Mouse (Mus musculus) lung, embryonic 16.5 days (tissue): ENCODE data around the gene B4galt2. TPM values are rescaled to one million over a fixed set of nuclear protein-coding genes. Genes with fewer than 3 reads are reported as not detected.

Experiments used
- ATAC-seq: fragments of 200-750 bp; cut with Nextera tagmentation; 2 replicates; pipeline ENCODE4 v1.8.0; 2017; ENCODE audit warnings: low read depth, mild to moderate bottlenecking, moderate library complexity
- H3K27ac ChIP-seq: fragments of 300-500 bp; sonication (generic); 2 replicates; pipeline ENCODE4 v1.5.1; 2014; ENCODE audit warnings: mild to moderate bottlenecking, control low read depth, low read length
- H3K27me3 ChIP-seq: fragments of 300-500 bp; sonication (generic); 2 replicates; pipeline ENCODE4 v1.6.1; 2014; ENCODE audit warnings: low read depth, low read length, mixed read lengths; ENCODE audit not compliant: control insufficient read depth, insufficient read depth
- H3K36me3 ChIP-seq: fragments of 300-500 bp; sonication (generic); 2 replicates; pipeline ENCODE4 v1.6.1; 2014; ENCODE audit warnings: low read length; ENCODE audit not compliant: control insufficient read depth, insufficient read depth
- H3K4me1 ChIP-seq: fragments of 300-500 bp; sonication (generic); replicated peaks from 2 replicates; pipeline ENCODE4 v1.6.1; 2014; ENCODE audit warnings: low read length, mixed read lengths; ENCODE audit not compliant: control insufficient read depth, insufficient read depth
- H3K4me2 ChIP-seq: fragments of 300-500 bp; sonication (generic); 2 replicates; pipeline ENCODE4 v1.6.1; 2014; ENCODE audit warnings: low read depth, low read length, control low read depth
- H3K4me3 ChIP-seq: fragments of 300-500 bp; sonication (generic); 2 replicates; pipeline ENCODE4 v1.5.1; 2014; ENCODE audit warnings: mild to moderate bottlenecking, low read length, control low read depth
- H3K9ac ChIP-seq: fragments of 300-500 bp; sonication (generic); 2 replicates; pipeline ENCODE4 v1.6.1; 2014; ENCODE audit warnings: low read length, control low read depth
- H3K9me3 ChIP-seq: fragments of 300-500 bp; sonication (generic); 2 replicates; pipeline ENCODE4 v1.6.1; 2016; ENCODE audit warnings: low read length; ENCODE audit not compliant: control insufficient read depth
- WGBS: fragments of 180-500 bp; shearing (Covaris S2); extraction: QIAGEN DNeasy Blood & Tissue Kit; methylation state at CpG from one replicate; pipeline ENCODE4 v1.1.7; 2014; 5-methylcytosine and 5-hydroxymethylcytosine counted together
- polyA plus RNA-seq: library from polyadenylated mRNA; unstranded; fragments of >200 nt; fragmentation: Nextera tagmentation; extraction: Ambion mirVana; gene quantifications from 2 replicates; pipeline ENCODE4 v1.2.1, GENCODE M21; 2015

B4galt2 gene
- polyA plus RNA-seq, 1 experiment from 2014 or later, result 12.0 TPM

DNA sequence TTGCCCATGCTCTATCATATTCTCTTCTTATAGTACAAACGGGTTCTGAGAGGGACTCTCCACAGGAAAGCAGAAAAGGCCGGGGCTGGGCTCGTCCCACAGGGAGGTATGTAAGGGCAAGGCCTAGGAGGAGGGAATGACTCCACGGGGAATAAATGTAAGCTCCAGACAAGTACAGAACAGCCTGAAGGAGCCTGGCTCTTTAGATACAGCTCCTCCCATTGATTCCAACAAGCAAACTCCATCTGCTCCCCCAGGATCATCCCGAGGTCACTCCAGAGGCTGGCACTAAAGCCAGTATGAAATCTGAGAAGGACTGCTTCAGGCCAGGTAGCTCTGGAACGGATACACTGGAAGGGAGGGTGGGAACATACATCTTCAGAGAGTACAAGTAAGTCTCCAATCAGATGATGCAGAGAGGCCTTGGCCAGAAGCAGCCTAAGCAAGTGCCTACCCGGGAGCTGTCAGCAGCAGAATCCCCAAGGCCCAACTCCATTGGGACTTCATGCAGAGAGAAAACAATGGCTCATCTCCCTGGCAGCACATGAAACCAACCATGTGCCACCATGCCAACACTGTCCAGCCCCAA, 29.5 kb upstream of the B4galt2 start:
- peaks cover 28% of the 10 kb centered on the region for H3K4me1 ChIP-seq
- ATAC-seq, result no peak
- peaks cover 9% of the 10 kb centered on the region; the same call in 1 of the 2 replicates for H3K36me3 ChIP-seq
- H3K9ac ChIP-seq, result peak overlapping the region; percentile 17; the same call in 1 of the 2 replicates
- WGBS, result 54% methylated on average over 7 of the region's 7 CpGs
- H3K4me3 ChIP-seq, result no peak overlapping the region
- H3K9me3 ChIP-seq, result no peaks in the 10 kb centered on the region
- H3K27ac ChIP-seq, result no peak overlapping the region
- H3K4me2 ChIP-seq, result peak overlapping the region; percentile 100; the same call in 1 of the 2 replicates
- no peaks in the 10 kb centered on the region for H3K27me3 ChIP-seq

DNA sequence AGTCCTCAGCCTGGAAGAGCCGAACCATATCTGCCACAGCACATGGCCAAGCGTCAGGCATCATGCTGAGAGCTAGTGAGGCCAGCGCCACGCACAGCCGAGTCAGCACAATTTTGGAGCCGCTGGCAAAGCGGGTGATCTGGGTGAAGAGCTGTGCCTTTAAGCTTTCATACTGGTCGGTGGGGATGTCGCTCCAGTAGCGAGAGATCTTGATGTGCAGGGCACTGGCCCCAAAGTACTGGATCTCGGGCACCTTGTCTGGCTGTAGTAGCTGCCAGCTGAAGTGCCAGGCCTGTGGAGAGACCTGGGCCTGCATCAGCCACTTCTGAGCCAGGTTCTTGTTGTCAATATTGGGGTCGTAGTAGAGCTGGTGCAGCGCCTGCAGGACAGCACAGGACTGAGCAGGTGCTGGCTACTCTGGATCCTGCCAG, 28.9 kb upstream of the B4galt2 start:
- peaks cover 9% of the 10 kb centered on the region; the same call in 1 of the 2 replicates for H3K36me3 ChIP-seq
- H3K4me1 ChIP-seq, result peaks cover 28% of the 10 kb centered on the region
- WGBS, result 90% methylated on average over 13 of the region's 13 CpGs
- H3K27ac ChIP-seq, result no peak overlapping the region
- no peak for ATAC-seq
- H3K4me3 ChIP-seq, result no peak overlapping the region
- H3K4me2 ChIP-seq, result no peak overlapping the region
- H3K9ac ChIP-seq, result no peak overlapping the region
- no peaks in the 10 kb centered on the region for H3K9me3 ChIP-seq
- H3K27me3 ChIP-seq, result no peaks in the 10 kb centered on the region

DNA sequence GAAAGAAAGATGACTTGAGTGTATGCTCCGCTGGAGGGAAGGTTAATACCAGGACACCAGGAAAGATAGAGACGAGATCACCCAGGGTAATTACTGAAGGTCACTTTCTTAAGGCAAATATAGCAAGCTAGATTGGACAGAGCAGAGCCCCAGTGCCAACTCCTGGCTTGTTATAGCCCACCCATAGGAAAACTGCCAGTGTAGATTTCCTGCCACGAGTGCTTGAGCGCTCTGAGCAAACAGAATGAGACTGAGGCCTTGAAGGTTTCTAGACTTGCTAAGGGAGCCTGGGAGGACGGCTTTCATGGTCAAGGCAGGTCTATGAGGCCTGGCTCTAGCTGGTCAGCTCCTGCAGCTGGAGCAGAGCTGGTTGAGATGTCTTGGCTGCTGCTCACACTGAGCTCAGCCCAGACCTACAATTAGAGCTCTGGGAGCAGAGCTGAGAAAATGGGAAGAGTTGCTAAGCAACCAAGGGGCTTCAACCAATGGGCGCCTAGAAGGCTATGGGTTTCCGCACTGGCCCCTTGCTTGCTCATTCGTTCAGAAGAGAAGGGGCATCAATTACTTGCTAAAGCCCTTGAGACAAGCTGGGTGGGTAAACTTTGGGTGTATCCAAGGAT, 25.7 kb upstream of the B4galt2 start:
- no peak overlapping the region for H3K4me2 ChIP-seq
- WGBS, result 66% methylated on average over 8 of the region's 8 CpGs
- peaks cover 16% of the 10 kb centered on the region for H3K36me3 ChIP-seq
- H3K27ac ChIP-seq, result no peak overlapping the region
- no peak overlapping the region for H3K9ac ChIP-seq
- no peak overlapping the region for H3K4me3 ChIP-seq
- no peak for ATAC-seq
- H3K27me3 ChIP-seq, result no peaks in the 10 kb centered on the region
- H3K4me1 ChIP-seq, result peaks cover 24% of the 10 kb centered on the region
- H3K9me3 ChIP-seq, result no peaks in the 10 kb centered on the region

DNA sequence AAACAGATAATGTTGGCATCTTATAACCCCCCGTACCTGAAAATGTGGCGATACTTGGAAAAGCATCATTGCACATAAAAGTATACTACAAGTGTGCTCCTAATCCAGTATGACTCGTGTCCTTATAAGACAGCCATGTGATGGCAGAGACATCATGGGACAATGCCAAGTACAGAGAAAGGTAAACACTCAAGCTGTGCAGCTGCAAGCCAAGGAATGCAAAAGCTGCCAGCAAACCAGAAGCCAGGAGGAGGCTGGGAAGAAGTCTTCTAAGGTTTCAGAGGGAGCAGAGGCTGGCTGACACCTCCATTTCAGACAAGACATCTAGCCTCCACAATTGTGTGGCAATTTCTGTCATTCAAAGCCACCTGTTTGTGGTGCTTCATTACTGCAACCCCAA, 22.9 kb upstream of the B4galt2 start:
- Histone ChIP-seq H3K27me3 (no peaks in the 10 kb centered on the region), H3K4me1 (peaks cover 8% of the 10 kb centered on the region), H3K36me3 (peaks cover 27% of the 10 kb centered on the region), H3K9ac (no peak overlapping the region), H3K27ac (no peak overlapping the region), H3K4me3 (no peak overlapping the region), H3K9me3 (no peaks in the 10 kb centered on the region), H3K4me2 (no peak overlapping the region)
- ATAC-seq, result peak; percentile 84
- 45% methylated on average over 3 of the region's 3 CpGs for WGBS

DNA sequence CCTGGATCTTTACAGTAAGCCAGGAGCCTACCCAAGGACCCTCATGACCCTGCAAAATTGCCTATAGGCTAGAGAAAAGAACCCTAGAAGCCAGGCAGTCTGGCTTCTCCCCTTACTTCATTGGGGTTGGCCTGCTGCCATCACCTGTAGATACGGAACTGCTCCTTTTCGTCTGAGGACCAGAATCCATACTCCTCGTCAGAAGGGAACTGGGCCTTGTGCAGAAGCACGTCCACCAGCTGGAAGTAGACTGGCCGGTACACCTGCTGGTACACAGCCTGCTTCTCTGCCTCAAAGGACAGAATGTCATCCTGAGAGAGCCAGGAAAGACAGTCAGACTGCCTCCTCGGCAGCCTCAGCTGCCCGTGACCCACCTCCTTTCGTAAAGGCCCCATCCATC, 21.5 kb upstream of the B4galt2 start:
- no peak overlapping the region for H3K9ac ChIP-seq
- peaks cover 40% of the 10 kb centered on the region for H3K36me3 ChIP-seq

DNA sequence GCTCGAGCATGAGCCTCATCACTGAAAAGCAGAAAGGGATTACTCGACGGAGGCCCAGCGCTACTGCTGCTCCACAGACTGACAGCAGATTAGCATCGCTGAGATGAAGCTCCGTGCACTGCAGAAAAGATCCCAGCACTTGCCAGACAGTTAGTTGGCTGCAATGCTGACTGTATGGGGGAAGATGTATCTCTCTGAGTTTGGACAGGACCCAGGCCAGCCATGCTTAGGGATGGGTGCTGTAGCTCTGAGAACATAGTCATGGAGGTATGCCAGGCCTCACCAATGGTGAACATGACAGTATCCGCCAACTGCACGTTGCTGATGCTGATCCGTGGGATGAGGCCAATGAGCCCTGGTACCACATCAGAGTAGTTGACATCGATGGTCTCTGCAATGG, 20.8 kb upstream of the B4galt2 start:
- Histone ChIP-seq H3K9ac (no peak overlapping the region), H3K36me3 (peaks cover 46% of the 10 kb centered on the region), H3K4me2 (no peak overlapping the region), H3K27me3 (no peaks in the 10 kb centered on the region), H3K27ac (no peak overlapping the region), H3K4me1 (peaks cover 8% of the 10 kb centered on the region), H3K4me3 (no peak overlapping the region), H3K9me3 (no peaks in the 10 kb centered on the region)
- WGBS, result 86% methylated on average over 10 of the region's 10 CpGs
- ATAC-seq, result no peak

More for the DNA sequence above, 21.5 kb upstream of the B4galt2 start:
- WGBS, result 85% methylated on average over 8 of the region's 8 CpGs
- Histone ChIP-seq H3K9me3 (no peaks in the 10 kb centered on the region), H3K27me3 (no peaks in the 10 kb centered on the region), H3K4me1 (peaks cover 8% of the 10 kb centered on the region), H3K4me2 (no peak overlapping the region), H3K4me3 (no peak overlapping the region), H3K27ac (no peak overlapping the region)
- ATAC-seq, result no peak

DNA sequence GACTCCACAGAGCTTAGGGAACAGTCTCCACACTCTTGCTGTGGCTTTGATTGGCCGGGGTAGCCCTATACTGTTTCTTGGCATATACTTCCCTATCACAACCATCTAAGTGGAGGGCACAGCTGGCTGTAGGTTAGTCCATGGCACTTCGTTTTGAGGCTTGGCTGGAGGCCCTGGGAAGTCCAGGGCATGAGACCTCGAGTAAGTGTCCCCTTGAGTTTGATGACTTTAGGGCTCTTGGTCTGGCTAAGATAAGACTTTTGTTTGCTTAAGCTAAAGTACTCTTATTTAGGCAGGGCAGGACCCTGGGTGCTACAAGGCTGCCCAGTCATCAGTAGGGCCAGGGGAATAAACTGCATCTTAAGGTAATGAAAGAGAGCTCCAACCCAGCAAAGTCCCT, 14.8 kb upstream of the B4galt2 start:
- Histone ChIP-seq H3K9ac (no peak overlapping the region), H3K4me1 (no peaks in the 10 kb centered on the region), H3K36me3 (peaks cover 34% of the 10 kb centered on the region), H3K4me3 (no peak overlapping the region), H3K4me2 (no peak overlapping the region), H3K27me3 (no peaks in the 10 kb centered on the region), H3K9me3 (no peaks in the 10 kb centered on the region), H3K27ac (no peak overlapping the region)
- WGBS, result 58% methylated on average over 3 of the region's 3 CpGs
- ATAC-seq, result 0 out of 2 replicates have a peak, but pooled peaks have one; percentile 42

DNA sequence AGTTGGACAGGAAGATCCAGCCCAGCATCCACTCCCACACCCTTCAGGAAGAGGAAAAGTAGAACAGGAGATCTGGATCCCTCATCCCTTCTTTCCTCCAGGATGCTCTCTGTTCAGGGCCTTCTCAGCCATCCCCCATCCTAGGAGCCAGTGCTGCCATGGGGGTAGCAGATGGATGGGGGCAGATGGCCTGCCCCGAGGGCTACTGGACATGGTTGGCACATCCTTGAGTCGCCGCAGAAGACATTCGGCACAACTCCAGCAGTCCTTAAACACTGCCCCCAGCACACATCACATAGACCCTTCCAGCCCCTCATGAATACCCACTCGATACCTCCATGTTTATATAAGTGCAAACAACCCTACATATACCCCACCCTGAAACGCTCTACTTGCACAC, 12.7 kb upstream of the B4galt2 start:
- H3K4me2 ChIP-seq, result no peak overlapping the region
- peaks cover 6% of the 10 kb centered on the region for H3K4me1 ChIP-seq
- ATAC-seq, result no peak
- H3K9ac ChIP-seq, result no peak overlapping the region
- H3K4me3 ChIP-seq, result no peak overlapping the region
- H3K36me3 ChIP-seq, result peaks cover 18% of the 10 kb centered on the region
- no peak overlapping the region for H3K27ac ChIP-seq
- WGBS, result 89% methylated on average over 6 of the region's 6 CpGs
- H3K9me3 ChIP-seq, result no peaks in the 10 kb centered on the region
- no peaks in the 10 kb centered on the region for H3K27me3 ChIP-seq

DNA sequence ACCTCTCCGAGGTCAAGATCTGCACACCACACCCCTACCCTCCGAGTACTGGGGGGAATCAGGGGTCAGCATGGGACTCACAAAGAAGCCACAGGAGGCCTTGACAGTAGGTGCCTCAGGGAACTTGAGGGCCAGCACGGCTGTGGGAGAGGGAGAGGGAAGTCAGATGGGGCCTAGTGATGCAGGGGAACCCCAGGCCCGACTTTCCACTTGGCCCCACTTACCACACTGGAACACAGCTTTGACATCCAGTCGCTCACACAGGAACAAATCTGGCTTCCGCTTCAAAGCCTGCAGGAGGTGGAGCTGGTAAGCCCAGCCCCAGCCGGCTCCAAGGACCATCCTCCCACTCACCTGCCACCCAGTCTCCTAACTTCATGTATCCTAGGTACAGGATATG, 12.1 kb upstream of the B4galt2 start:
- ATAC-seq, result no peak
- H3K4me2 ChIP-seq, result no peak overlapping the region
- no peak overlapping the region for H3K27ac ChIP-seq
- no peak overlapping the region for H3K4me3 ChIP-seq
- no peaks in the 10 kb centered on the region for H3K27me3 ChIP-seq
- H3K9me3 ChIP-seq, result no peaks in the 10 kb centered on the region
- no peak overlapping the region for H3K9ac ChIP-seq
- WGBS, result 73% methylated on average over 7 of the region's 7 CpGs
- H3K4me1 ChIP-seq, result peaks cover 10% of the 10 kb centered on the region
- H3K36me3 ChIP-seq, result peaks cover 13% of the 10 kb centered on the region
